Mouse (Mus musculus): Measurements from ENCODE around the gene Egln3. TPM values are rescaled to one million over a fixed set of nuclear protein-coding genes. Genes with fewer than 3 reads are reported as not detected.
A peak's percentile ranks its signal among the peaks of the same experiment; 100 is the strongest.

Gene Egln3
- 10 to 100 TPM; 15.9 to 42.8 (median 35.9) TPM for total RNA-seq (2022)

DNA sequence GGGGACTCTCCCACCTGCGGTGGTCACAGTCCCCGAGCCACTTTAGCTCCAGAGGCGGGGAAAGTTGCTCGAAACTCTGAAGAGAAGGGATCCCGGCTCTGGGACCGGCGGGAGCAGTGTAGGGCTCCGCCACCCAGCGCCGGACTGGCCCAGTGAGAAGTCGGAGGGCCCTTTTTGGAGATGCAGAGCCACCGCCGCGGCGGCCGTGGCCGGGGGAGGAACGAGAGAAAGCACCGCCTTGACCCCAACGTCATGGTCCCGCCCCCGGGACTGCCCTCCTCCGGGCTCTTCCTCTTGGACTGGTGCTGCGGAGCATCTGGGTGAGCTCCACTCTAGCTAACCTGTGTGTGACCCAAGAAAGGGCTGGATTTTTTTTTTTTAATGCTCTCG lies at the start of gene Egln3:
Gene Egln3, minus strand, starts transcription at position 205 of the 390 bp plus-strand sequence.
- peak; percentile 75 to 80 for DNase-seq (ENCODE audit: low spot score in 2 of 2)

- no peak for DNase-seq (ENCODE audit: low spot score in 2 of 2)
Observed at GRCm38 (mm10) chr12:54253449-54253848, 49.8 kb upstream of the Egln3 start.

DNA sequence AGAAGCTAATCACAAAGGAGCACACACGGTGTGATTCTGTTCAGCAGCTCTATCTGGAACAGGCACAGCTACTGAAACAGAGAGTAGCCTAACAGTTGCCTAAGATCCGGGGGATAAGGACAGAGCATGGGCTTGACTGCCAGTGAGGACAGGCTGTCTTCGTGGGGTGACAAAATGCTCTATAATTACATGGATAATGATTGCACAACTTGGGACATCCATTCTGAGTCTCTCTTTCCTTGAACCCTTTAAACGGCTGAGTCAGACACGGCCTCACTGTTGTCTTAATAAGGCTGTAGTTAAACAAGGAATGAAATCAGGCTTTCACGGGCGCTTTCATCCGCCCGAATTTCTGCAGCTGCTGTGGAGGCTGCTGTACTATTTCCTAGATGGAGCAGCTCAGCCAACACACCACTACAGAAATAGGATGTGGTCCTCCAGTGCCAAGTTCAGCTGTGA lies 48.3 kb upstream of the Egln3 start:
- no peak for DNase-seq (ENCODE audit: low spot score in 2 of 2)

GRCm38 (mm10) chr12:54247835-54248234 lies 44.2 kb upstream of the Egln3 start:
- DNase-seq (ENCODE audit: low spot score in 2 of 2): no peak

DNA sequence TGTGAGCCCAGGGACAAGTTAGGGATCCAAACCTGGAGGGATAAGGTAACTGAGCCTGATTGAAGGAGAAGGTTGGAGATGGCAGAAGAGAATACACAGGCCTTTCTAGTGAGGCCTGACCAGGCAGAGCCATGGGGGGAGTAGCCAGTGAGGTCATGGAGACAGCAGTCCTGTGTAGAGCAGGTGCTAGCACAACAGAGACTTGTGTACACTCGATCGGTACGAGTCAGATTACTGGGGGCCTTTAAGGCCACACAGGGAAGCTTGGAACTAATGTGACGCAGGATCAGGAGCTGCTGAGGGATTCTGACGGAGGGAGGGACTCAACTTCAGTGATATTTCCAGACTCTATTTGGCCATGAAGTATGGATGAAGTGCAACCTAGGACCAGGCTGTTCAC lies 39.5 kb upstream of the Egln3 start:
- DNase-seq (ENCODE audit: low spot score in 2 of 2): no peak

GRCm38 (mm10) chr12:54241976-54242375 lies 38.3 kb upstream of the Egln3 start:
- DNase-seq (ENCODE audit: low spot score in 2 of 2): no peak

DNA sequence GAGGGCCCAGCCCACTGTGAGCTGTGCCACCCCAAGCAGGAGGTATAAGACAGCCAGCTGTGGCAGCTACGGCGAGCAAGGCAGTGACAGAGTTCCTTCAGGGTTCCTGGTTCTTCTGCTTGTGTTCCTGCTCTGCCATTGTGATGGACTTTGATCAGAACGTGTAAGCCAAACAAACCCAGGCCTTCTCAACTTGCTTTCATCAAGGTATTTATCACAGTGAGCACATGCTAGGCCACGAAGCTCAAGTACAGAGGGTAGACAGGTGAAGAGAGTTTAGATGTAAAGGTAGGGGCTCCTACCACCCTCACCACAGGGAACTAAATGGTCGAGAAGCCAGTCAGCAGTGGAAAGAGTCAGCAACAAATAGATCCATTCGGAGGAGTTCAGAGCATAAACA lies 30.1 kb upstream of the Egln3 start:
- DNase-seq (ENCODE audit: low spot score in 2 of 2): no peak

DNA sequence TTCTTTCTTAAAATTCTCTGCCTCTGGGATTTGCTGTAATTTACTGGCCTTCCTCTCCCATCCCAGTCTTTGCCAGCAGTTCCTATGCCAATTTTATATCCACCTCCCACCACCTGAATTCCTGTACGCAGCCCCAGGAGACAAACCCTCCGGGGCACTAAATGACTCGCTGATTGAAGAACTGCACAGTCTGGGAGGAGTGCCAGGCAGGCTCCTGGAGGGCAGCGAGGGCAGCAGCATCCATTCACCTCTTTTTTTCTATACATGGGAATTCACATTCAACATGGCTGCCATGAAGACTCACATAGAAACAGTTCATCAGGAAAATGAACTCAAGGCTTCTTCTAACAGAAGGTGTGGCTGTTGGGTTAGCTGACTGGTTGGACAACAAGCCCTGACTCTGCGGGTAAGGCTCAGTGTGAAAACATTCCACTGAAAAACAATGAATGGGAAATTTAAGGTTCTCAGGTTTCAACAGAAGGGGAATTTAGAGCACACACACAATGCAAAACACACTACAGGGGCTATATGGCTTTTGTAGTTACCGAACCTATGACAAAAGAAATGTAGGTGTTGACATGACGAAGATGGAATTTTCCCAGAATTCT lies 29.4 kb upstream of the Egln3 start:
- DNase-seq (ENCODE audit: low spot score in 2 of 2): no peak

DNA sequence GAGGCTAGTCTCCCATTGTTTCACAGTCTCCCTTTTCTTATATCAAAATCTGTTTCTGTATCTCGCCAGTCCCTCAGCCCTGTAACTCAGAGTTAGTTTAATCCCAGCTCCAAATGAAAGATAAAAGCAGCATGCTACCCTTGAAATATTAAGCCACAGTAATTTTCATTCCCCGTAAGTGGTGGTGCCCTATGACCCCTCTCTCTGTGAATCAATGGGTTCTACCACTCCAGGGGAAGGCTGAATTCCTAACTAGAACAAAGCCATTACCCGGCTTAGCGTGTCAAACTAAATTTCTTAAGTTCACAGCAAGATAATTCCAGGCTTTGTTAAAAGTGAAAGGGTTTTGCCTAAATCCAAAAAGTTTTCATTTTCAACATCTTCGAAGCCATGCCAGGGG lies 28.8 kb upstream of the Egln3 start:
- DNase-seq (ENCODE audit: low spot score in 2 of 2): no peak

DNA sequence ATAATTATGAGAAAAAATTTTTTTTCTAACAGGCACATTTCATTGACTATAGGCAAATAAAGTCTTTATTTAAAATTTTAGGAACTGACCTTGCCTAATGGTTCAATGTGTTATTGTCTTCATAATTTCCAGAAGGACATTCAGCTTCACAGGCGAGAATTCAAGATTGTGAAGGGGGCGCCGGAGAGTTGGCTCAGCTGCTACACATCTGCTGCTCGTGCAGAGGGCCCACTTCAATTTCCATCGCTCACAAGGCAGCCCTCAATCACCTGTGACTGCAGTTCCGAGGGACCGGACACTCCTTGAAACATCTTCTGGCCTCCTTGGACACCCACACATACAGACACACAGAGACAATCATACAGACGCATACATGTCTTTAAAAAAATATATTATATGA lies 23.9 kb upstream of the Egln3 start:
- no peak for DNase-seq (ENCODE audit: low spot score in 2 of 2)

- no peak for DNase-seq (ENCODE audit: low spot score in 2 of 2)
Observed at GRCm38 (mm10) chr12:54226341-54226740, 22.7 kb upstream of the Egln3 start.

DNA sequence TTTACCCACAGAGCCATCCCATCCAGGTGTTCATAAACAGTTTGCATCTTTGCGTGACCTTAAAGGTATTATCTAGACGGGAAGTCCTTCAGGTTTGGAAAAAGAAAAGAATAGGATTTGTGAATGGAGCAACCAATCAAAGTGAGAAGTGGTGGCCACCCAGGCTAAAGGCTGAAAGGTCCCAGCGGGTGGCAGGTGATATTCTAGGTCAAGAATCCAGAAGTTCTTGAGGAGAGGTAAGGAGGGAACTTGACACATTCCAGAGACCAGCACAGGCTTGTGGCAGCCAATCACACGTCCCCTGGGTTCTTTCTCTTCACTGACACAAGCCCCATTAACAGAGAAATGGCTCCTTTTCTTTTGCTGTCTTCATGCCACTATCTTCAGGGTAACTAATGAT lies 21.9 kb upstream of the Egln3 start:
- no peak for DNase-seq (ENCODE audit: low spot score in 2 of 2)

DNA sequence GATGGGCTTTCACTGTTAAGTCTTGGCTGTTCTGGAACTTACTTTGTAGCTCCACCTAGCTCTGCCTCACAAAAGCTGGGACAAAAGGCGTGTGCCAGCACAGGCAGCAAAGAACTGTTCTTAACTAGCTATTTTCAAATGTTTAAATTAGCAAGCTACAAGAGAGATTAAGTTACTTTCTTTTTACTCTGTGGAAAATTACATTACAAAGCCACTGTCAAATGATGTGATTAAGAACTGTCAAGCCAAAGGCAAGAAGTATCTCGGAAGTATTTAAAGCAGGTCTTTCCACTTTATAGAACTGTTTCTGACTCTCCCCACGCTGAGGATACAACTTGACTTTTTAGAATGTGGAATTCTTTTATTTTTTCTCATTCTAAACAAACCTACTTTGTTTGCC lies 21.4 kb upstream of the Egln3 start:
- DNase-seq (ENCODE audit: low spot score in 2 of 2): no peak

DNA sequence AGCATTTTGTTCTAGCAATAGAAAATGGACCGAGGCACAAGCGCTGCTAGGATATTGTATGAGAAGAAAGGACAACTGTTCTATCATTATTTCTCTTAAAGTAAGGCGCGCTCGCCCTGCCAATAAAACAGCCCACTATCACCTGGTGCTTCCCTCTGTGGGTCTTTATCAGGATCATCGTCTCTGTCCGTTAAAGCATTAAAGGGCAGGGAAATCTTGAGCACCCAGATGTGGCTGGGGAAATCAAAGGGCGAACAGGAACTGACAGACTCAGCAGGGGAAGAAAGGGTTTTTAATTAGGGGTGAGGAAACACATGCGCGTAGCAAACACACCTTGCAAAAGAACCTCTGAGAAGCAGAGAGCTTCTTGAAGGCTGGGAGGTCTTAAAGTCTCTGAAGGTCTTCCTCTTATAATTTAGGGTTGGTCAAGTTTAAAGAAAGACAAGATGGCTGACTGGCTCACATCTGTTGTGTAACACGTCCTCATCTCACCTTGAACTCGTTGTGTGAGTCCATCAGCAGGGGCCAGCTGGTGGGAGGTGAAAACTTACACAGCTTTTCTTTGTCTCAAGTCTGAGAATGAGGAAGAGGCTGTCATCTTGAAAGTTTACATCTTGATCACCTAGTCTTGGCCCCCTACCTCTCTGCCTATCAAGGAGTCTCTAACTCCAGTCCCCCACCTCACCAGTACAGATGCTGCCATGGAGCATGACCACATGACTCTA lies 18.5 kb upstream of the Egln3 start:
- DNase-seq (ENCODE audit: low spot score in 2 of 2): no peak

DNA sequence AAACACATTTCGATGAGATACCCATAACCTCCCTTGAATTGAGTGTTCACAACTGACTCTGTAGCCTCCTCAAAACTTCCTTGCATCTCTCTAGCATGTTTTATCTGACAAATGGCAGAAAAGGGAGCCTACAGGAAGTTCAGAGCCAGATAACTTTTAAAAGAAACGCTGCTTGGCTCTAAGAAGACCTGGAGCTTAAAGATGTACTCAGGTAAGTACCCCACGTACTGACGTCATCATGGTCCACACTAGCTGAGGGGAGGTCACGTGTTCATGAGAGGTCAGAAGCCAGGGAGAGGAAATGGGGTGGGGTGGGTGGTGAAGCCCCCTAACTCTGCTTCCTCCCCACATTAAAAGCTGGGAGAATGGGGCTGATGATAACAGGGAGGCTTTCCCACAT lies 13.0 kb upstream of the Egln3 start:
- DNase-seq (ENCODE audit: low spot score in 2 of 2): no peak

DNA sequence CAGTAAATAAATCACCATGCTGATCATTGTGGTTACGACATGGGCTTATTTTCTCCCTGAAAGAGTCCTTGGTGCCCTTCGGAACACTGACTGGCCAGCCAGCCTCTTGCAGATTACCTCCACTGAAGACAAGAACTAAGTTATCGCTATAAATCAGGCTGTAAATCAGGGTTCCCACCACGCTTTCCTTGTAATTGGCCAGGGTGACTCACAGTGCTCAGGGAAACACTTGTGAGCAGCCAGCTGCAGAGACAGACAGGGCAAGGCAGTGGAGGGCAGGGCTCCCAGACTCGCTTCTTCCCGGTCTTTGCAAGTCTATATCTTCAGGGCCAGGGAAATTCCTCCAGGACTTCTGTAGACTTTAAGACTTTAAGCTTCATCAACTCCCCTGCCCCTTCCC lies 10.8 kb upstream of the Egln3 start:
- DNase-seq (ENCODE audit: low spot score in 2 of 2): no peak

DNA sequence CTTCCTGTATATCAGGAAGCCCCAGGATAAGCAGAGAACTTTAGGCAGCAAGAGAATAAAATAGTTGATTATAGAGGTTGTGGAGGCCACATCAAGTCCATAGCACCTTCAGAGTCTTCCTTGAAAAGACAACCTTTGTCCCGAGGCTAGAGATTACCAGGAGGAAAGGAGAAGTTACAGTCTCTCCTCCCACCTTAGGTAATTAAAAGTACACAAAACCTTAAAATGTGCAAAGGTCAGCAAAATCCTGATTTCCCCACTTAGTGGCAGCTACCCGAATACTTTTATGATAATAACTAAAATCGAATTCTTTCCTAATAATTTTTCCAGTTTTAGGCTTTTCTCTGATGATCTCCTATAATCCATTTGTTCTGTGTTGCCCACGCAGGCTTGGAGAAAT lies 10.2 kb upstream of the Egln3 start:
- DNase-seq (ENCODE audit: low spot score in 2 of 2): no peak

GRCm38 (mm10) chr12:54213230-54213629 lies 9.6 kb upstream of the Egln3 start:
- DNase-seq (ENCODE audit: low spot score in 2 of 2): no peak

- no peak for DNase-seq (ENCODE audit: low spot score in 2 of 2)
Observed at GRCm38 (mm10) chr12:54209182-54209563, 5.5 kb upstream of the Egln3 start.

DNA sequence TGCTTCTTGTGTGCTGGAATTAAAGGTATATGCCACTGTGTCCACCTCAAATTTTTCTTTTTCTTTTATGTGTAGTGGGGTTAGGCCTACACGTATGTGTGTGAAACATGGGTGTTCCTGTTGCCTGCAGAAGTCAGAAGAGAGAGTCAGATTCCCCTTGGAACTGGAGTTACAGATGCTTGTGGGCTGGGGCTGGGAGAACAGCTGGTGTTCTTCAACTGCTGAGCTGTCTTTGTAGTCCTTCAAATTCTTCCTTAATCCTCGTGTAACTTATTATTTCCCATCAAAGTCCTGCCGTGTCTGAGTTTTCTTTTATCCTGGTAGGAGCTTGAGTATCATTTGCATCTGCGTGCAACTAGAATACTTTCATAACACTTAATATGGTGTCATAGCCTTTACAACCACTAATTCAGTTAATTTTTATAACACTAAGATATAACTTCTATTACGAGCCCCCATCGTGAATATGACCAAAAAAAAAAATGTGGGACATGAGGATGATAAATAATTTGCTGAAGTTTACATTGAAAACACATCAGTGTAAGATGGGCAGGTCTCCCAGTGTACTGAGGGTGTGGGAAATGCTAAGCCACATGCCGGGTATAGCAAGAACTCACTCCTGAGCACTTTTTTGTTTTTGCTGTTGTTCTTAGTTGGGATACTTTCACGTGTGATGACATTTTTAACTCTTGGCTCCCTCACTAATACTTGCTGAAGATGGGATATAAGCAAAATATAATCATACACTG lies 4.9 kb upstream of the Egln3 start:
- DNase-seq (ENCODE audit: low spot score in 2 of 2): no peak

DNA sequence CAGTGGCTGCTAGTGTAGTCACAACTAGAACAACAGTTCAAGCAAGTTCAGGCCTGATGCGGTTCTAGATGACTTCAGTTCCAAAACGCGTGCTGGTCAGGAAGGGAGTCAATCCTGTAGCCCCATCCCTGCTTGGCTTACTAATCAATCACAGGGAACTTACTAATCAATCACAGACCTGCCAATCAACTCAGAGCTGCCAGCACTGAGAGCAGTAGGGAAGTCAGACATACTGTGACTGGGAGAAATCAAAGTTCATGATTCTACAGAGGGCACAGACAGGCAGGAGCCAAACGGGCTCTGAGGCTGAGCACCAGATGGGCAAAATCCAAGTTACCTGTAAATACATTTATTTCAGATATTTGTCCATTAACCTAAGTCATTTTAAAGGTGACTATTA lies 2.1 kb upstream of the Egln3 start:
- no peak for DNase-seq (ENCODE audit: low spot score in 2 of 2)

- DNase-seq (ENCODE audit: low spot score in 2 of 2): peak; percentile 10 to 21
Observed at GRCm38 (mm10) chr12:54205195-54205594, 1.5 kb upstream of the Egln3 start.
